Mouse (Mus musculus) right cerebral cortex, adult 18-20 months (tissue): ENCODE results near the gene Elk3.

Source experiments
- DNase-seq: peaks from one replicate; pipeline ENCODE4 v3.0.0; 2022; ENCODE audit warnings: mixed read lengths

The Elk3 gene

GRCm38 (mm10) chr10:93291352-93291751, 19.6 kb downstream of the Elk3 start:
- DNase-seq, result peak; percentile 20

GRCm38 (mm10) chr10:93289404-93289803, 21.5 kb downstream of the Elk3 start:
- no peak for DNase-seq

- peak; percentile 64 for DNase-seq
These were observed 22.6 kb downstream of the Elk3 start for GRCm38 (mm10) chr10:93288336-93288735.

- DNase-seq, result no peak
These were observed 23.3 kb downstream of the Elk3 start for GRCm38 (mm10) chr10:93287551-93288145.

- no peak for DNase-seq
These were observed 25.4 kb downstream of the Elk3 start for GRCm38 (mm10) chr10:93285489-93285888.

GRCm38 (mm10) chr10:93283258-93283657, 27.7 kb downstream of the Elk3 start:
- DNase-seq, result no peak

GRCm38 (mm10) chr10:93282526-93282964, 28.4 kb downstream of the Elk3 start:
- DNase-seq, result no peak

GRCm38 (mm10) chr10:93281092-93281491, 29.8 kb downstream of the Elk3 start:
- DNase-seq, result no peak

GRCm38 (mm10) chr10:93280586-93280985, 30.3 kb downstream of the Elk3 start:
- peak; percentile 78 for DNase-seq

- no peak for DNase-seq
These were observed 31.9 kb downstream of the Elk3 start for GRCm38 (mm10) chr10:93279062-93279461.

GRCm38 (mm10) chr10:93278361-93278760, 32.6 kb downstream of the Elk3 start:
- no peak for DNase-seq

GRCm38 (mm10) chr10:93276857-93277256, 34.1 kb downstream of the Elk3 start:
- no peak for DNase-seq

- DNase-seq, result peak; percentile 81
These were observed 34.6 kb downstream of the Elk3 start for GRCm38 (mm10) chr10:93276349-93276763.

- DNase-seq, result peak; percentile 95
These were observed 35.5 kb downstream of the Elk3 start for GRCm38 (mm10) chr10:93275212-93276136.

- no peak for DNase-seq
These were observed 36.6 kb downstream of the Elk3 start for GRCm38 (mm10) chr10:93274277-93274696.

GRCm38 (mm10) chr10:93272986-93273982, 37.7 kb downstream of the Elk3 start:
- DNase-seq, result no peak

- no peak for DNase-seq
These were observed 39.1 kb downstream of the Elk3 start for GRCm38 (mm10) chr10:93271831-93272230.

GRCm38 (mm10) chr10:93270889-93271460, 40.0 kb downstream of the Elk3 start:
- DNase-seq, result no peak

- no peak for DNase-seq
These were observed 41.2 kb downstream of the Elk3 start for GRCm38 (mm10) chr10:93269744-93270143.

GRCm38 (mm10) chr10:93268339-93268738, 42.6 kb downstream of the Elk3 start:
- DNase-seq, result no peak

- no peak for DNase-seq
These were observed 43.4 kb downstream of the Elk3 start for GRCm38 (mm10) chr10:93267509-93267908.

GRCm38 (mm10) chr10:93266521-93266920, 44.4 kb downstream of the Elk3 start:
- DNase-seq, result peak; percentile 55
